Mouse (Mus musculus): ENCODE measurements around the gene Ncam1. TPM values are rescaled to one million over a fixed set of nuclear protein-coding genes. Genes with fewer than 3 reads are reported as not detected.

The Ncam1 gene
- total and polyA plus RNA-seq, 3 experiments: 0.08 TPM; not detected in 2

- no peaks in the 10 kb centered on the region for H3K36me3 ChIP-seq (replicated peaks in 1 of 2; ENCODE audit: control insufficient read depth in 1 of 2, insufficient read depth in 1 of 2, low read length in 1 of 2)
- no peaks in the 10 kb centered on the region for H3K9me3 ChIP-seq (replicated peaks; ENCODE audit: low read length)
- dilution Hi-C loops (cut with MboI; ENCODE audit: extremely low pct_ligation_motif_present, extremely low pct_unique_long_range_greater_than_20kb, low sequenced_read_pairs): no loop called here
- H3K9ac ChIP-seq (ENCODE audit: insufficient read depth, low read depth): no peak overlapping the region
- H3K4me2 ChIP-seq (ENCODE audit: insufficient read depth, low read depth, poor library complexity, severe bottlenecking): no peak overlapping the region
- no peaks in the 10 kb centered on the region for H3K4me1 ChIP-seq (ENCODE audit: control insufficient read depth in 1 of 2, insufficient read depth in 2 of 2)
- no peak for DNase-seq (ENCODE audit: extremely low read depth)
- no peak overlapping the region for H3K27ac ChIP-seq (ENCODE audit: insufficient read depth, low read depth)
- H3K4me3 ChIP-seq (replicated peaks in 1 of 3; ENCODE audit: low read depth in 2 of 3, low read length in 2 of 3, poor library complexity in 1 of 3): no peak overlapping the region
- in situ Hi-C loops (cut with MboI; ENCODE audit: low pct_ligation_motif_present, low pct_unique_long_range_greater_than_20kb, low sequenced_read_pairs): loop anchor here (5.0 kb wide), 1 partner anchor 53 kb away; no protein-coding TSS in a partner anchor
- TF ChIP-seq ZC3H11A (IDR thresholded peaks at IDR 0.05; ENCODE audit: low read depth, low read length) (no peak), CHD1 (IDR thresholded peaks at IDR 0.05; ENCODE audit: low read depth, low read length) (no peak), KAT2A (IDR thresholded peaks at IDR 0.05; ENCODE audit: insufficient replicate concordance, low read length) (no peak), POLR2A (IDR thresholded peaks at IDR 0.05; ENCODE audit: low read depth, low read length) (no peak), RCOR1 (conservative IDR thresholded peaks at IDR 0.05; ENCODE audit: low read depth, low read length) (no peak), TBP (conservative IDR thresholded peaks at IDR 0.05; ENCODE audit: low read depth, low read length) (no peak), ETS1 (conservative IDR thresholded peaks at IDR 0.05; ENCODE audit: low read depth, low read length) (no peak), IRF4 (IDR thresholded peaks at IDR 0.05; ENCODE audit: low read depth, low read length) (no peak), NELFE (IDR thresholded peaks at IDR 0.05; ENCODE audit: low read depth, low read length) (no peak), E2F4 (IDR thresholded peaks at IDR 0.05; ENCODE audit: insufficient replicate concordance, low read depth, low read length) (no peak), ZNF384 (IDR thresholded peaks at IDR 0.05; ENCODE audit: low read depth, low read length) (no peak), MYC (IDR thresholded peaks at IDR 0.05; ENCODE audit: low read depth, low read length) (no peak), JUND (conservative IDR thresholded peaks at IDR 0.05; ENCODE audit: low read depth, low read length) (no peak), SIN3A (IDR thresholded peaks at IDR 0.05; ENCODE audit: low read length) (no peak)
- no peaks in the 10 kb centered on the region for H3K27me3 ChIP-seq (replicated peaks)
- H3K79me2 ChIP-seq (replicated peaks; ENCODE audit: control insufficient read depth, extremely low read depth, insufficient read depth, poor library complexity, severe bottlenecking): no peaks in the 10 kb centered on the region
Observed at GRCm38 (mm10) chr9:49594876-49595634, 203.7 kb downstream of the Ncam1 start.

GRCm38 (mm10) chr9:49593951-49594536 is 204.7 kb downstream of the Ncam1 start:
- Histone ChIP-seq H3K4me3 (replicated peaks in 1 of 3; ENCODE audit: low read depth in 2 of 3, low read length in 2 of 3, poor library complexity in 1 of 3) (no peak overlapping the region), H3K27me3 (replicated peaks) (no peaks in the 10 kb centered on the region), H3K36me3 (replicated peaks in 1 of 2; ENCODE audit: control insufficient read depth in 1 of 2, insufficient read depth in 1 of 2, low read length in 1 of 2) (no peaks in the 10 kb centered on the region), H3K27ac (ENCODE audit: insufficient read depth, low read depth) (no peak overlapping the region), H3K4me1 (ENCODE audit: control insufficient read depth in 1 of 2, insufficient read depth in 2 of 2) (no peaks in the 10 kb centered on the region), H3K4me2 (ENCODE audit: insufficient read depth, low read depth, poor library complexity, severe bottlenecking) (no peak overlapping the region), H3K79me2 (replicated peaks; ENCODE audit: control insufficient read depth, extremely low read depth, insufficient read depth, poor library complexity, severe bottlenecking) (no peaks in the 10 kb centered on the region), H3K9me3 (replicated peaks; ENCODE audit: low read length) (no peaks in the 10 kb centered on the region), H3K9ac (ENCODE audit: insufficient read depth, low read depth) (no peak overlapping the region)
- no peak for DNase-seq (ENCODE audit: extremely low read depth)
- dilution Hi-C loops (cut with MboI; ENCODE audit: extremely low pct_ligation_motif_present, extremely low pct_unique_long_range_greater_than_20kb, low sequenced_read_pairs) (no loop called here), in situ Hi-C loops (cut with MboI; ENCODE audit: low pct_ligation_motif_present, low pct_unique_long_range_greater_than_20kb, low sequenced_read_pairs) (no loop called here)
- TF ChIP-seq MAZ (IDR thresholded peaks at IDR 0.05; ENCODE audit: low read depth, low read length) (no peak), ZKSCAN1 (IDR thresholded peaks at IDR 0.05; ENCODE audit: borderline replicate concordance, low read depth, low read length) (no peak), MEF2A (IDR thresholded peaks at IDR 0.05; ENCODE audit: borderline replicate concordance, low read depth, low read length) (no peak)
